Mouse (Mus musculus) olfactory bulb, adult 2 months (tissue): ENCODE measurements around the gene Tial1. TPM values are rescaled to one million over a fixed set of nuclear protein-coding genes. Genes with fewer than 3 reads are reported as not detected.

Source experiments
- H3K27ac ChIP-seq: fragments of 200-500 bp; 2 replicates; pipeline ENCODE4 v1.5.1; 2012; ENCODE audit warnings: low read depth, low read length; ENCODE audit not compliant: insufficient read depth
- H3K4me1 ChIP-seq: fragments of 200-500 bp; 2 replicates; pipeline ENCODE4 v1.6.1; 2012; ENCODE audit warnings: low read length; ENCODE audit not compliant: control insufficient read depth, insufficient read depth
- H3K4me3 ChIP-seq: fragments of 200-500 bp; 2 replicates; pipeline ENCODE4 v1.5.1; 2012; ENCODE audit warnings: mild to moderate bottlenecking, low read depth, low read length, moderate library complexity; ENCODE audit not compliant: insufficient read depth
- CTCF ChIP-seq: fragments of 200-500 bp; IDR thresholded peaks from 2 replicates; pipeline ENCODE4 v1.5.1; 2012; ENCODE audit warnings: low read depth, mild to moderate bottlenecking, low read length, moderate library complexity; ENCODE audit not compliant: insufficient read depth
- POLR2A ChIP-seq: fragments of 200-500 bp; IDR thresholded peaks from 2 replicates; pipeline ENCODE4 v1.6.1; 2012; ENCODE audit warnings: mild to moderate bottlenecking, low read depth, low read length, moderate library complexity; ENCODE audit not compliant: insufficient read depth
- WGBS: fragments of 180-500 bp; shearing (Covaris S2); methylation state at CpG from one replicate; pipeline ENCODE4 v1.1.7; 2018; 5-methylcytosine and 5-hydroxymethylcytosine counted together
- polyA plus RNA-seq: library from polyadenylated mRNA; stranded (reverse); fragments of >200 nt; gene quantifications from 2 replicates; pipeline ENCODE4 v1.2.4, GENCODE M21; 2012; ENCODE audit warnings: low replicate concordance; ENCODE audit not compliant: missing spikeins, insufficient read depth, insufficient read length

Tial1 gene
- polyA plus RNA-seq, 1 experiment: not detected

DNA sequence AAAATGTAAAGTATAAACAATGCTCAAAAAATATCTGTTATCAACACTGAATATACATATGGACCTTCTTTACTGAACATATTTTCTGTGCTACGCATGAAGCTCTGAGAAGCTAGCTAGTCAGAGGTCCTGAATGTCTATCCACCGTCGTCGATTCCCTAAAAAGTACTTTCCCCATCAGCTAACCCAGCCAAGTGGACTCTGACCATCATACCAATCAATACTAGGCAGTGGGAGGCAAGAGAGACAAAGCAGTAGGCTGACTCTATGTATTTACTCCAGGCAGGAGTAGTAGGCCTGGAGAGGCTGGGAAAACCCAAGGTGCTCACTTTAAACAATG lies 1.8 kb downstream of the Tial1 start:
- TF ChIP-seq POLR2A (no peak), CTCF (no peak)
- Histone ChIP-seq H3K4me1 (no peaks in the 10 kb centered on the region), H3K4me3 (peak overlapping the region; percentile 92), H3K27ac (no peak overlapping the region)
- 9% methylated on average over 4 of the region's 4 CpGs for WGBS

DNA sequence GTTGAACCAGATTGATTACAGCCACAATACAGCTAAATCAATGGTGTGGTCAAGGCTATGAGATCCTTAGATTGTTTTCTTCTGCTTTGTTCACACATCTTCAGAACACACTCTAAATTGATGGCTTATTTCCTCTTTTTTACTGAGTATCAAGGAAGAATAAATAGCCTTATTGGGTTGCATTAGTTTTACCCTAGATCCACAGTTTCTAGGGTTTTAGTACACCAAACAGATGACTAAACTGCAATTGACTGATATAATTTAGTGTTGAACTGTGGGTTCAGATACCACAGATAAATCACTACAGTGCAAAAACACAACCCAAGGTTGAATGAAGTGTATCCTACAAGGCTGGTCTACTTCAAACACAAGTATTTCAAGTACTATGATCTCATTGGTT lies 3.5 kb downstream of the Tial1 start:
- no peak for TF ChIP-seq POLR2A
- no peak for TF ChIP-seq CTCF
- H3K4me1 ChIP-seq: no peaks in the 10 kb centered on the region

DNA sequence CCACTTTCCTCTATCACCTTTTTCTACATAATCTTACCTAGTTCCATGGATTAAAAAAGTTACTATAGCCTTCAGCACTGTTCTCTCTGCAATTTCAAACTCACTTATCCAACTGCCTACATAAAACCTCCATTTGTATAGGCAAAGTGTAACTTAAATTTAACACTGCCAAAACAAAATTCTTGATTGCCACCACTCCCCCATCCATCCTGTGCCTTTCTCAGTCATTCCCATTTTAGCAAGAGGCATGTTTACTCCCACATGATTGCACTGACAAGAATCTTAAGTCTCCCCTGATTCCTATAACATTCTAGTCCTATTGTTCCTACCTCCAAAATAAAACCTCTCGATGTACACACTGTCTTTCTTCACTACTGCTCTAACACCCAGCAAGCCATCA lies 8.8 kb downstream of the Tial1 start:
- Histone ChIP-seq H3K4me3 (no peak overlapping the region), H3K27ac (no peak overlapping the region), H3K4me1 (no peaks in the 10 kb centered on the region)
- TF ChIP-seq POLR2A: no peak
- no peak for TF ChIP-seq CTCF
- 81% methylated on average over 1 of the region's 1 CpGs for WGBS

More for the DNA sequence above, 3.5 kb downstream of the Tial1 start:
- no peak overlapping the region for H3K27ac ChIP-seq
- H3K4me3 ChIP-seq: no peak overlapping the region

DNA sequence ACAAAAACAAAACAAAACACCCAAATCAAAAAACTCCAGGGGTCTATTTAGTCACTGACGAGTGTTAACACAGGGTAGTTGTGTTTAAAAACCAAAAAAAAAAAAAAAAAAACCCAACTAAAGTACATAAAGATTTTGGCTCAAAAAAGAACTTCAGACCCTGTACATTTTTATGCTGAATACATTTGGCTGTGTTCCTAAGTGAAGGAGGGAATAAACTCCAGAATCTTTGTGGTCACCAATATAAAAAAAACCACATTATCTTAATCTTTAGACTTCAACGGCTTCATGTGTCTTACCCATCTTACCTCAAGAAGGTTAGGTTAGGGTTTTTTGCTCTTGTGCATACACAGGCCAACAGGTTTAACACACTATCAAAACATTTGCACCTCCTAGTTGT lies 20.9 kb downstream of the Tial1 start:
- no peak for TF ChIP-seq CTCF
- TF ChIP-seq POLR2A: no peak
- no peak overlapping the region for H3K4me3 ChIP-seq
- H3K4me1 ChIP-seq: no peaks in the 10 kb centered on the region
- H3K27ac ChIP-seq: no peak overlapping the region
- WGBS: 80% methylated on average over 2 of the region's 2 CpGs

DNA sequence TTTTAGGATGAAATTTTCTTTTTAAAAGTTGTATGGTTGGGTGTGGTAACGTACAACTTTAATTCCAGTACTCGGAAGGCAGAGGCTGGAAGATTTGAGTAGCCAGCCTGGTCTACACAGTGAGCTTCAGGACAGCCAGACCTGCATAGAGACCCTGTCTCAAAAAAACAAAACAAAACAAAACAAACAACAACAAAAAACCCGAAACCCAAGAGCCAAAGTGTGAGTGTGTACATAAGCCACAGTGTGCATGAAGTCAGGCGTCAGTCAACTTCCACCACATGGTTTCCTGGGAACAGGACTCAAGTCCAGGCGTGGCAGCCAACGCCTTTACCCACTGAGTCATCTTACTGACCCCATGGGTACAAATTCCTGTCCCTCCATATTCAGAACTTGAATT lies 22.3 kb downstream of the Tial1 start:
- TF ChIP-seq POLR2A: no peak
- no peak for TF ChIP-seq CTCF
- H3K27ac ChIP-seq: no peak overlapping the region
- no peak overlapping the region for H3K4me3 ChIP-seq
- no peaks in the 10 kb centered on the region for H3K4me1 ChIP-seq
- WGBS: 96% methylated on average over 6 of the region's 6 CpGs

DNA sequence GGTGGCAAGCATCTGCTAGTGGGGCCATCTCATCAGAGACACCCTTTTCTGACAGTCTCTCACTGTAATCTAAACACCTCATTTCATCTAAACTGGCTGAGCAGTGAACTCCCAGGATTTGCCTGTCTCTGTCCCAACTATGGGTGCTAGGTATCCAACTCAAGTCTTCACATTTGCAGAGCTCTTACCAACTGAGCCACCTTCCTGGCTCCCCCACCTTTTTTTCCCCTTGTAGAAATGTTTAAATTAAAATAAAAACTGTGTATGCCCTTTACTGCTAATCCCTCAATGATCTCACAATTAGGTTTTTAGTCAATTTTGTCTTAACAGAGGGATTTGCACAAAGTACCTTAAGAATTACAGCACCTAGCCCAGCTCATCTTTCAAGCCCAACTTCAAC lies 23.4 kb downstream of the Tial1 start:
- no peak overlapping the region for H3K27ac ChIP-seq
- TF ChIP-seq CTCF (no peak), POLR2A (no peak)
- H3K4me1 ChIP-seq: no peaks in the 10 kb centered on the region
- no peak overlapping the region for H3K4me3 ChIP-seq

DNA sequence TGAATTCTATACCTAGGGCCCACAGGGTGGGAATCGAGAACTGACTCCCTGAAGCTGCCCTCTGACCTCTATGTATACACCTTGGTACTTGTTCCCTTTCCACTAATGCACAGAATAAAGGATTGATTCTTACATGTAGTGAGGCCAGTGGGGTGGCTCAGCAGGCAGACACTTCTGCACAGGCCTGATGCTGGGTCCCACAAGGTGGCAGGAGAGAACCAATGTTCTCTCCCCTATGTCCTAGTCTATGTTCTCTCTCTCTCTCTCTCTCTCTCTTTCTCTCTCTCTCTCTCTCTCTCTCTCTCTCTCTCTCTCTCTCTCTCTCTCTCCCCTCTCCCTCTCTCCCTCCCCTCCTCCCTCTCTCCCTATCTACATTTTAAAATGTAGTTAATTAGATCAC lies 28.3 kb downstream of the Tial1 start:
- TF ChIP-seq CTCF (no peak), POLR2A (no peak)
- H3K4me3 ChIP-seq: no peak overlapping the region
- H3K27ac ChIP-seq: no peak overlapping the region
- 60% methylated on average over 1 of the region's 1 CpGs for WGBS
- no peaks in the 10 kb centered on the region for H3K4me1 ChIP-seq

DNA sequence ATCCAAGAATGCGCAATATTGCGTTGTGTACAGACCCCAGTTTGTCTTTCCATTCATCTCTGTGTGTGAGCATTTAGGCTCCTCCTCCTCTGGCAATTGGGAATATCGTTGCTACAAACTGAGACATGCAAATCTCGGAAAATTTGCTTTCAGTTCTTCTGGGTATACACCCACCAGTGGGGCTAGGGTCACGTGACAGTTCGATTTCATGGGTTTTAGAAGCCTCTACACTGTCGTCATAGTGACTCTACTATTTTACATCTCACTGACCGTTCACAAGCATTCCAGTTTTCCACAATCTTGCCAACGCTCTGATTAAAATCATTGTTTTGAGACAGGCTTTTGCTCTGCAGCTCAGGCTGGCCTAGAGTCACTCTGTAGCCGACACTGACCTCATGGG lies 28.9 kb downstream of the Tial1 start:
- no peak for TF ChIP-seq POLR2A
- TF ChIP-seq CTCF: no peak
- Histone ChIP-seq H3K4me3 (no peak overlapping the region), H3K27ac (no peak overlapping the region), H3K4me1 (no peaks in the 10 kb centered on the region)
- WGBS: 33% methylated on average over 10 of the region's 10 CpGs

DNA sequence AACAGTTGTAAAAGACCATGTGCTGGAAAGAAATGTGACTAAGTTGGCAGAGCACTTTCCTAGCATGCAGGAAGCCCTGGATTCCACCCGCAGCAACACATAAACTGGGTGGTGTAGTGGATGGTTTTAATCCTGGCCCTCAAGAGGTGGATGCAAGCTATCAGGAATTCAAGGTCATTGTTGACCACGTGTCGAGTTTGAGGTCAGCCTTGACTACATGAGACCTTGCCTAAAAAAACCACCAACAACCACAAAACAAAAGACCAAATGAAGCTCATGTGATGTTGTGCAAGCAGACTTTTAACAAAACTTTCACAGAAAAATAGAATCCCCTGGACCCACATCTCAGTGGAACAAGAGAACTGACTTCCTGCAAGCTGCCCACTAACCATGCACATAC lies 39.0 kb downstream of the Tial1 start:
- Histone ChIP-seq H3K4me3 (no peak overlapping the region), H3K4me1 (peaks cover 11% of the 10 kb centered on the region), H3K27ac (no peak overlapping the region)
- no peak for TF ChIP-seq CTCF
- TF ChIP-seq POLR2A: no peak
- WGBS: 71% methylated on average over 3 of the region's 3 CpGs

DNA sequence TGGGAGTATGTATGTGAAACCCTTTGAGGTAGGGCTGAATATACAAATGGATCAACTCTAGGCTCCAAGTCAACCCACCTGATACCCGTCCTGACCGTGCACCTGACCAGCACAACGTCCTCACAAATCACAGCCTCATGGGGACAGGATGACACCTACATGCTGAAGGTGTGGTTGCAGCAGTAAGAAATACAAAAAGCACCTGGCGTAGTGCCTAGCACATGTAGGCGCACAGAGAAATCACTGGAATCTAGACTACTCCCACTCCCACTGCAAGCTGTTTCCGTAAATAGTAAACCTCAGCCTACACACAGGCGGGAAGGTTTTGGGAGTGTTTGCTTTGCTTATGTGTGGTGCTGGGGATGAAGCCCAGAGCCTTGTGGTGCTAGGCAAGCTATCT lies 39.8 kb downstream of the Tial1 start:
- 67% methylated on average over 7 of the region's 7 CpGs for WGBS

DNA sequence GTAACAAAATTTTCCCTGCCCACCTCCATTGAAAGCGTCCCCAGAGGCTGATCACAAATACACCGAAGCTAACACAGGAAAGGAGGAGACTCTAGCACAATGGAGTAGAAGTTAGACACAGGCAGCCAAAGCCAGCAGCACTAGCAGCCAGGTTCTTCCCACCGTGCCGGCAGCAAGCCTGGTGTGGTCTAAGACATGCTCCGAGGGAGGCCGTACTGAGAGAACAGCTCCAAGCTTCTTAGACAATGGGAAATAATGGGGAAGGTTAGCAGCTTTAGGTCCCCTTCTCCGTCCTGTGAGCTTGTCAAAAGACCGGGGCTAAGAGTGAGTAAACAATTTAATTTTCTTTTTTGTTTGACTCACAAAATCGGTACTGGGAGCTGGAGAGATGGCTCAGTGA lies 41.8 kb downstream of the Tial1 start:
- Histone ChIP-seq H3K4me3 (no peak overlapping the region), H3K27ac (no peak overlapping the region), H3K4me1 (peaks cover 14% of the 10 kb centered on the region)
- WGBS: 26% methylated on average over 9 of the region's 9 CpGs
- TF ChIP-seq CTCF (no peak), POLR2A (no peak)

More for the DNA sequence above, 39.8 kb downstream of the Tial1 start:
- TF ChIP-seq CTCF (no peak), POLR2A (no peak)
- Histone ChIP-seq H3K4me1 (peaks cover 14% of the 10 kb centered on the region), H3K4me3 (no peak overlapping the region), H3K27ac (no peak overlapping the region)
